Mouse (Mus musculus) CD8-positive naive resting alpha-beta T cell, adult 2 months (primary cell): ENCODE results near the gene Pif1.

Experiments used
- DNase-seq, 2 experiments: peaks; one replicate each; pipeline ENCODE4 v3.0.0; 2022; ENCODE audit warnings: low read depth in 2 of 2, low spot score in 2 of 2

The Pif1 gene

GRCm38 (mm10) chr9:65635766-65636165, 48.8 kb downstream of the Pif1 start:
- DNase-seq: no peak

GRCm38 (mm10) chr9:65636926-65637325, 50.0 kb downstream of the Pif1 start:
- DNase-seq: no peak

- no peak for DNase-seq
These were observed 52.1 kb downstream of the Pif1 start for GRCm38 (mm10) chr9:65639065-65639464.

GRCm38 (mm10) chr9:65640838-65641410, 54.0 kb downstream of the Pif1 start:
- no peak for DNase-seq

- no peak for DNase-seq
These were observed 54.6 kb downstream of the Pif1 start for GRCm38 (mm10) chr9:65641446-65642052.

GRCm38 (mm10) chr9:65642546-65642945, 55.6 kb downstream of the Pif1 start:
- no peak for DNase-seq

GRCm38 (mm10) chr9:65644960-65645359, 58.0 kb downstream of the Pif1 start:
- no peak for DNase-seq
